Mouse (Mus musculus): Measurements from ENCODE around the gene Adgre5. TPM values are rescaled to one million over a fixed set of nuclear protein-coding genes. Genes with fewer than 3 reads are reported as not detected.

Adgre5 gene
- polyA plus RNA-seq, 2 experiments: 50.4 to 70.1 TPM

DNA sequence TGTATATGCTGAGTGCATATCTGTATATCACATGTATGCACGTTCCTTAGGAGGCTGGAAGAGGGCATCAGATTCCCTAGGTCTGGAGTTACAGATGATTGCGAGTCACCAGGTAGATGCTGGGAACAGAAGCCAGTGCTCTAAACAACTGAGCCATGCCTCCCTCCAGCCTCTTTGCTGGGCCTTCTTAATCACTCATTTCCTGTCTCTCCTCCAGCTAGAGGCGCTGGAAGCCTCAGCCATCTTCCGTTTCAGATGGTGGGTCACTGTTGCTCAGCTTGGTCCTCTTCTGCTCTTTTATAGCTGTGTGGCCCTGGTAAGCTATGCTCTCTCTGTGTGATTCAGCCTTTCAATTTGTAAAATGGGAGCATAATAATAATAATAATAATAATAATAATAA lies 30.7 kb upstream of the Adgre5 start:
- Histone ChIP-seq H3K9ac (ENCODE audit: low read depth, low read length, severe bottlenecking) (no peak overlapping the region), H3K27me3 (ENCODE audit: control insufficient read depth, insufficient read depth, low read length) (no peaks in the 10 kb centered on the region), H3K4me2 (replicated peaks; ENCODE audit: low read depth, low read length, severe bottlenecking) (no peak overlapping the region), H3K4me1 (ENCODE audit: control insufficient read depth, insufficient read depth, low read length) (peaks cover 4% of the 10 kb centered on the region; the same call in 1 of the 2 replicates), H3K36me3 (ENCODE audit: control insufficient read depth, insufficient read depth, low read length) (no peaks in the 10 kb centered on the region), H3K4me3 (replicated peaks; ENCODE audit: low read length) (no peak overlapping the region), H3K27ac (replicated peaks; ENCODE audit: low read depth, low read length) (no peak overlapping the region), H3K9me3 (ENCODE audit: control insufficient read depth, low read length) (no peaks in the 10 kb centered on the region)
- 36% methylated on average over 4 of the region's 4 CpGs for whole genome bisulfite sequencing
- DNase-seq (ENCODE audit: low spot score): no peak
- ATAC-seq (ENCODE audit: low FRiP score, low read depth): no peak
- no peak for TF ChIP-seq POLR2A (IDR thresholded peaks at IDR 0.05; ENCODE audit: borderline replicate concordance, extremely low read depth, insufficient read depth, insufficient read length)

DNA sequence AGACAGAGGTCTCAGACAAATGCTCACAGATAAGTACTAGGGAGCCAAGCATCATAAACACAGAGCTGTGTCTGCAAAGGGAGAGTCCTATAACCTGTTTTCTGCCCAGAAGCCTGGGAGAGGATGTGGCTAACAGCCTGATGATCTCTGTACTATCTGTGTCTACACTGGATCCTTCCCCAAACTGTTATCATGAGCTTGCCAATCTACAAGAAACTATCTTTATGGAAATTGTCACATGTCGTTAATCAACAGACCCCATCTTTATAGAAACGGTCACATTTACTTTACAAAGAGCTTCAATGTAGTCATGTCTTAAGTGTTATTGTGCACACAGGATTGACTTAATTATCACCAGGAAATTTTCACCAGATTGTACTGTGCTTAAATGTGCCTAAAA lies 29.5 kb upstream of the Adgre5 start:
- no peak for TF ChIP-seq POLR2A (IDR thresholded peaks at IDR 0.05; ENCODE audit: borderline replicate concordance, extremely low read depth, insufficient read depth, insufficient read length)
- Histone ChIP-seq H3K36me3 (ENCODE audit: control insufficient read depth, insufficient read depth, low read length) (no peaks in the 10 kb centered on the region), H3K4me3 (replicated peaks; ENCODE audit: low read length) (no peak overlapping the region), H3K4me2 (replicated peaks; ENCODE audit: low read depth, low read length, severe bottlenecking) (no peak overlapping the region), H3K27ac (replicated peaks; ENCODE audit: low read depth, low read length) (no peak overlapping the region), H3K9me3 (ENCODE audit: control insufficient read depth, low read length) (no peaks in the 10 kb centered on the region), H3K9ac (ENCODE audit: low read depth, low read length, severe bottlenecking) (no peak overlapping the region), H3K4me1 (ENCODE audit: control insufficient read depth, insufficient read depth, low read length) (peaks cover 4% of the 10 kb centered on the region; the same call in 1 of the 2 replicates), H3K27me3 (ENCODE audit: control insufficient read depth, insufficient read depth, low read length) (no peaks in the 10 kb centered on the region)
- ATAC-seq (ENCODE audit: low FRiP score, low read depth) (no peak), DNase-seq (ENCODE audit: low spot score) (no peak)
- WGBS: 75% methylated on average over 2 of the region's 2 CpGs

DNA sequence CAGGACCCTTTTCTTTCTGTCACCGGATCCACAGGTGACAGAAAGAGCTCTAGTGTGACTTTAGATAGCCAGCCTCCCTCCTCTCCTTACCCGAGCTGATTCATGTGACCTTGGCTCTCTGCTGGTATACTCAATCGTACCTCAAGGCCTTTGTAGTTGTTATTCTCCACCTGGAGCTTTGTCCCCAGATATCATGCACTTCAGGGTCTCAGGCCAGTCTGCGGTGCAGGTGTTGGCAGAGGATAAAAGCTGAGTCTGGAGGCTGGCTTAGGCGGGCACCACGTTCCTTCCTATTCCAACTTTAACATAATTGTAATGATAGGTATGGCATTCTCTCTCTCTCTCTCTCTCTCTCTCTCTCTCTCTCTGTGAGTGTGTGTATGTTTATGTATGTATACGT lies 28.6 kb upstream of the Adgre5 start:
- H3K4me1 ChIP-seq (ENCODE audit: control insufficient read depth, insufficient read depth, low read length): peaks cover 4% of the 10 kb centered on the region; the same call in 1 of the 2 replicates

DNA sequence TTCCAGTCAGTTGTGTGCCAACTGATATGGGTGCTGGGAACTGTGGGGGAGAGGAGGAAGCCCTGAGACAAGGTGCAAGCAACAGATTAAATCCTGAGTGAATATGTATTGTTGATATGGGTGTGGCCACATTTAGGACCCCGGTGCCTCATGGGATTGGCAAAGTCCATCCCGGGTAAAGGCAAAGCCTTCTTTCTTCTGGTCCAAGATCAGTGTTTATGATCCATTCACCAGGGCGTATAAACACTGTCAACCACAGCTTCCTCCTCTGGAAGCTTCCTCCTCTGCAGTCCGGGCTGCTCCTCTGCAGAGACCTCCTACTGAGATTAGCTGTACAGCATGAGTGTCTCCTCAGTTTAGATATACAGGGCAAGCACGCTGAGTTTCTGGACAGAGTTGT lies 27.4 kb upstream of the Adgre5 start:
- ATAC-seq (ENCODE audit: low FRiP score, low read depth): no peak
- Histone ChIP-seq H3K27me3 (ENCODE audit: control insufficient read depth, insufficient read depth, low read length) (no peaks in the 10 kb centered on the region), H3K4me2 (replicated peaks; ENCODE audit: low read depth, low read length, severe bottlenecking) (no peak overlapping the region), H3K27ac (replicated peaks; ENCODE audit: low read depth, low read length) (no peak overlapping the region), H3K36me3 (ENCODE audit: control insufficient read depth, insufficient read depth, low read length) (no peaks in the 10 kb centered on the region), H3K4me3 (replicated peaks; ENCODE audit: low read length) (no peak overlapping the region), H3K4me1 (ENCODE audit: control insufficient read depth, insufficient read depth, low read length) (peaks cover 4% of the 10 kb centered on the region; the same call in 1 of the 2 replicates), H3K9me3 (ENCODE audit: control insufficient read depth, low read length) (no peaks in the 10 kb centered on the region), H3K9ac (ENCODE audit: low read depth, low read length, severe bottlenecking) (no peak overlapping the region)
- no peak for DNase-seq (ENCODE audit: low spot score)
- 55% methylated on average over 5 of the region's 5 CpGs for WGBS
- TF ChIP-seq POLR2A (IDR thresholded peaks at IDR 0.05; ENCODE audit: borderline replicate concordance, extremely low read depth, insufficient read depth, insufficient read length): no peak

More for the DNA sequence above, 28.6 kb upstream of the Adgre5 start:
- Histone ChIP-seq H3K27me3 (ENCODE audit: control insufficient read depth, insufficient read depth, low read length) (no peaks in the 10 kb centered on the region), H3K27ac (replicated peaks; ENCODE audit: low read depth, low read length) (no peak overlapping the region), H3K4me2 (replicated peaks; ENCODE audit: low read depth, low read length, severe bottlenecking) (no peak overlapping the region), H3K36me3 (ENCODE audit: control insufficient read depth, insufficient read depth, low read length) (no peaks in the 10 kb centered on the region), H3K4me3 (replicated peaks; ENCODE audit: low read length) (no peak overlapping the region), H3K9me3 (ENCODE audit: control insufficient read depth, low read length) (no peaks in the 10 kb centered on the region), H3K9ac (ENCODE audit: low read depth, low read length, severe bottlenecking) (no peak overlapping the region)
- no peak for TF ChIP-seq POLR2A (IDR thresholded peaks at IDR 0.05; ENCODE audit: borderline replicate concordance, extremely low read depth, insufficient read depth, insufficient read length)
- ATAC-seq (ENCODE audit: low FRiP score, low read depth) (no peak), DNase-seq (ENCODE audit: low spot score) (no peak)
- 78% methylated on average over 7 of the region's 7 CpGs for WGBS

DNA sequence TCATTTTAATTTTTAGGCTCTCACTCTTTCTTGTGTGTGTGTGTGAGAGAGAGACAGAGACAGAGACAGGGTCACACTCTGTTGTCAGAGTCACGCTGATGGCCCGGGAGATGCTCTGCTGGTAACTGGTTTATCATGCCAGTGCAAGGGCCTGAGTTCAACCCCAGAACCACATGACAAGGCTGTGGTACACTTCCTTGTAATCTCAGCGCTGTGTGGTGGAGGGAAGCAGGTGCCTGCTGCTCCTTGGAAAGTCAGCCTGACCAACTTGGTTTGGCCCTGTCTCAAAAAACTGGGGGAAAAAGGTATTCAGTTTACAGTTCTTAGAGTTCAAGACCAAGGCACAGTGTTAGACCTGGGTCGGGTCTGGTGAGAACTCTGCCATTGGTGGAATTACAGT lies 26.3 kb upstream of the Adgre5 start:
- H3K27me3 ChIP-seq (ENCODE audit: control insufficient read depth, insufficient read depth, low read length): no peaks in the 10 kb centered on the region
- WGBS: 89% methylated on average over 4 of the region's 4 CpGs
- no peak overlapping the region for H3K4me3 ChIP-seq (replicated peaks; ENCODE audit: low read length)
- no peak for TF ChIP-seq POLR2A (IDR thresholded peaks at IDR 0.05; ENCODE audit: borderline replicate concordance, extremely low read depth, insufficient read depth, insufficient read length)
- DNase-seq (ENCODE audit: low spot score) (no peak), ATAC-seq (ENCODE audit: low FRiP score, low read depth) (no peak)
- H3K4me2 ChIP-seq (replicated peaks; ENCODE audit: low read depth, low read length, severe bottlenecking): no peak overlapping the region
- H3K9me3 ChIP-seq (ENCODE audit: control insufficient read depth, low read length): no peaks in the 10 kb centered on the region
- peaks cover under 1% of the 10 kb centered on the region; the same call in 1 of the 2 replicates for H3K4me1 ChIP-seq (ENCODE audit: control insufficient read depth, insufficient read depth, low read length)
- H3K27ac ChIP-seq (replicated peaks; ENCODE audit: low read depth, low read length): no peak overlapping the region
- H3K36me3 ChIP-seq (ENCODE audit: control insufficient read depth, insufficient read depth, low read length): no peaks in the 10 kb centered on the region
- no peak overlapping the region for H3K9ac ChIP-seq (ENCODE audit: low read depth, low read length, severe bottlenecking)

DNA sequence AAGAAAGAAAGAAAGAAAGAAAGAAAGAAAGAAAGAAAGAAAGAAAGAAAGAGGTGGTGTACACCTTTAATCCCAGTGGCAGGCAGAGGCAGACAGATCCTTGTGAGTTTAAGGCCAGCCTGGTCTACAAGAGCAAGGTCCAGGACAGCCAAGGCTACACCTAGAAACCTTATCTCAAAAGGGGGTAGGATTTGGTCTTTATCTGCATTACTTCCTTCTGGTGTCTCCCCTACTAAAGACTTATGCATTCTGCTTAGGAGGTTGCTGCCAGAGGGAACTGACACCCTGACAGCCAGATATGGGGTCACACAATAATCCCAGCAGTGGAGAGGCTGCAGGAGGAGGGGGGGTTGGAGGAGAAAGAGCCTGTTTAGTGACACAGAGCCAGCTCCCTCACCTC lies 24.5 kb upstream of the Adgre5 start:
- DNase-seq (ENCODE audit: low spot score) (no peak), ATAC-seq (ENCODE audit: low FRiP score, low read depth) (no peak)
- Histone ChIP-seq H3K4me3 (replicated peaks; ENCODE audit: low read length) (no peak overlapping the region), H3K4me2 (replicated peaks; ENCODE audit: low read depth, low read length, severe bottlenecking) (no peak overlapping the region), H3K27me3 (ENCODE audit: control insufficient read depth, insufficient read depth, low read length) (no peaks in the 10 kb centered on the region), H3K36me3 (ENCODE audit: control insufficient read depth, insufficient read depth, low read length) (no peaks in the 10 kb centered on the region), H3K27ac (replicated peaks; ENCODE audit: low read depth, low read length) (no peak overlapping the region), H3K9me3 (ENCODE audit: control insufficient read depth, low read length) (no peaks in the 10 kb centered on the region), H3K4me1 (ENCODE audit: control insufficient read depth, insufficient read depth, low read length) (no peaks in the 10 kb centered on the region), H3K9ac (ENCODE audit: low read depth, low read length, severe bottlenecking) (no peak overlapping the region)
- TF ChIP-seq POLR2A (IDR thresholded peaks at IDR 0.05; ENCODE audit: borderline replicate concordance, extremely low read depth, insufficient read depth, insufficient read length): no peak

Data from limb, embryonic 14.5 days (tissue).